Mouse (Mus musculus) R1 (cell line): Measurements from ENCODE around the gene Tax1bp3.

Experiments
- DNase-seq: peaks from one replicate; pipeline ENCODE4 v3.0.0-alpha.2; 2018; ENCODE audit warnings: low read depth, low spot score

Tax1bp3 gene

DNA sequence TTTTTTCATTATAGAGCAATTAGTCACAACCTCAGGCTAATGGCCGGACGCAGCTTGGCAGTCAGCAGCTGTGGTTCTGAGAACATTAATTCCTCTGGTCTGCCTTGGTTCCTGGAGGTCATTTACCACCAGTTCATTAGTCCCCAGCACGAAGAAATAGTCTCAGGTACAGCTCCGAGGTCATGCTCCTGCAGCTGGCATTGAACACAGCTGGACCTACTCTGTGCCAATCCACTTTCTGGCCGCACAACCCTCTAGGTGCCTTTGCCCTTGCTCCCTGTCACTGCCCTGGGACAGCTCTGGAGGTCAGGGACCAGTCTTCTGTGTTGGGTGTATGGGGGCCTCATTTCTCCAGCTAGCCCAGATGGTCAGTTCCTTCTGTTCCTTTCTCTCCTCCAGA is 52.0 kb downstream of the Tax1bp3 start:
- no peak for DNase-seq

DNA sequence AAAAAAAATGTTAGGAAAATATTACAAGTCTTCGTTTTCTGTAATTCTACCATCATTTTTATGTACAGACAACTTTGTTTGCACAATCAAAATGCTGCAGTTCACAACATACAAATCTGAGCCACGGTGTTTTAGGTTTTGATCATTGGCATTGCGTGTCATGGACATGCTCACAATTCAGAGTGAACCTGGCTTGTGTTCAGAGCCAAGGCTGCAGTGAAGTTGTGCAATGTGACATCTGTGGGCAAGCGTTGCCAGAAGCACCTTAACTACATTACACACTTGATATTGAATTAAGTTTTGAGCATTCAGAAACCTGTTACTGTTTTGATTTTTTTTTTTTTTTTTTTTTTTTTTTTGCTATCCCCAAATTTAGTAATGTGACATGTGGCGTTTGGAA is 53.2 kb downstream of the Tax1bp3 start:
- no peak for DNase-seq

DNA sequence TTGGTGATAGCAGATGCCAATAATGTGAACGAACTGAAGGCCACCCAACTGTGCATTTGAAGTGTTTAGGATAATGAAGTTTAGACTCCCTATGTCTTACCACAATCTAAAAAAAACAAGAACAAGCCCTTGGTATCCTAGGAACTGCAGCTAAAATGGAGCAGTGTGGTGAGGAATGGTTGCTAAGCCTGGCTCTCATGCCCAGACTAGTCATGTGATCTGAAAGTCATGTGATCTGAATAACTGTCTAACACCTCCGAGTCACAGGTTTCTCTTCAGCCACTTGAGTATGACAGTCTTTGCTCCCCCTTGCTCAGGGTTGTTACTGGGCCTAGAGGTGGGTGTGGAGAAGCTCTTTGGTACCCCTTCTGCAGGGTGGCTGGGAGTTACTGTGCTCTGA is 55.6 kb downstream of the Tax1bp3 start:
- no peak for DNase-seq
